Mouse (Mus musculus): Measurements from ENCODE around the gene Timm13. TPM values are rescaled to one million over a fixed set of nuclear protein-coding genes. Genes with fewer than 3 reads are reported as not detected.

Gene Timm13
- polyA plus RNA-seq, 1 experiment from 2014 or later = 434 TPM

GRCm38 (mm10) chr10:80934136-80934985 is 33.6 kb upstream of the Timm13 start:
- no peak for TF ChIP-seq CTCF (IDR thresholded peaks at IDR 0.05; ENCODE audit: low read depth)
- ATAC-seq (replicated peaks; ENCODE audit: low FRiP score, low read depth) (no peak), DNase-seq (ENCODE audit: low spot score) (no peak)
- WGBS = 50% methylated on average over 14 of the region's 14 CpGs
- no peak overlapping the region for H3K9ac ChIP-seq (ENCODE audit: low read depth, low read length)
- peaks cover 12% of the 10 kb centered on the region for H3K27me3 ChIP-seq (ENCODE audit: insufficient read depth, low read length)
- no peaks in the 10 kb centered on the region for H3K9me3 ChIP-seq (replicated peaks; ENCODE audit: low read length)
- H3K4me1 ChIP-seq (replicated peaks; ENCODE audit: insufficient read depth, low read length) = peaks cover 67% of the 10 kb centered on the region
- no peak overlapping the region for H3K4me2 ChIP-seq (ENCODE audit: low read length)
- H3K4me3 ChIP-seq (replicated peaks; ENCODE audit: low read depth, low read length) = no peak overlapping the region
- no peaks in the 10 kb centered on the region for H3K36me3 ChIP-seq (ENCODE audit: insufficient read depth, low read length)
- no peak overlapping the region for H3K27ac ChIP-seq

- Histone ChIP-seq H3K27ac (no peak overlapping the region), H3K9ac (ENCODE audit: low read depth, low read length) (no peak overlapping the region)
- WGBS = 3% methylated on average over 21 of the region's 21 CpGs
These were observed 32.7 kb upstream of the Timm13 start for GRCm38 (mm10) chr10:80933421-80933979.

GRCm38 (mm10) chr10:80932700-80933420 is 32.1 kb upstream of the Timm13 start:
- peaks cover 54% of the 10 kb centered on the region for H3K4me1 ChIP-seq (replicated peaks; ENCODE audit: insufficient read depth, low read length)
- DNase-seq (ENCODE audit: low spot score) = no peak
- no peaks in the 10 kb centered on the region for H3K9me3 ChIP-seq (replicated peaks; ENCODE audit: low read length)
- peak overlapping the region; percentile 24 for H3K4me3 ChIP-seq (replicated peaks; ENCODE audit: low read depth, low read length)
- H3K36me3 ChIP-seq (ENCODE audit: insufficient read depth, low read length) = no peaks in the 10 kb centered on the region
- 5% methylated on average over 17 of the region's 17 CpGs for WGBS
- peak overlapping the region; percentile 41; the same call in 1 of the 2 replicates for H3K9ac ChIP-seq (ENCODE audit: low read depth, low read length)
- ATAC-seq (replicated peaks; ENCODE audit: low FRiP score, low read depth) = no peak
- H3K4me2 ChIP-seq (ENCODE audit: low read length) = peak overlapping the region; percentile 94
- no peak for TF ChIP-seq CTCF (IDR thresholded peaks at IDR 0.05; ENCODE audit: low read depth)
- no peak overlapping the region for H3K27ac ChIP-seq
- peaks cover 12% of the 10 kb centered on the region for H3K27me3 ChIP-seq (ENCODE audit: insufficient read depth, low read length)

More at GRCm38 (mm10) chr10:80933421-80933979, 32.7 kb upstream of the Timm13 start:
- peaks cover 58% of the 10 kb centered on the region for H3K4me1 ChIP-seq (replicated peaks; ENCODE audit: insufficient read depth, low read length)
- H3K9me3 ChIP-seq (replicated peaks; ENCODE audit: low read length) = no peaks in the 10 kb centered on the region
- DNase-seq (ENCODE audit: low spot score) (no peak), ATAC-seq (replicated peaks; ENCODE audit: low FRiP score, low read depth) (no peak)
- peak overlapping the region; percentile 94 for H3K4me2 ChIP-seq (ENCODE audit: low read length)
- no peak for TF ChIP-seq CTCF (IDR thresholded peaks at IDR 0.05; ENCODE audit: low read depth)
- H3K36me3 ChIP-seq (ENCODE audit: insufficient read depth, low read length) = no peaks in the 10 kb centered on the region
- H3K27me3 ChIP-seq (ENCODE audit: insufficient read depth, low read length) = peaks cover 12% of the 10 kb centered on the region
- H3K4me3 ChIP-seq (replicated peaks; ENCODE audit: low read depth, low read length) = peak overlapping the region; percentile 10; the same call in 1 of the 2 replicates

GRCm38 (mm10) chr10:80932206-80932605 is 31.4 kb upstream of the Timm13 start:
- Histone ChIP-seq H3K4me1 (replicated peaks; ENCODE audit: insufficient read depth, low read length) (peaks cover 47% of the 10 kb centered on the region), H3K9ac (ENCODE audit: low read depth, low read length) (peak overlapping the region; percentile 41; the same call in 1 of the 2 replicates), H3K4me2 (ENCODE audit: low read length) (peak overlapping the region; percentile 94), H3K36me3 (ENCODE audit: insufficient read depth, low read length) (no peaks in the 10 kb centered on the region), H3K4me3 (replicated peaks; ENCODE audit: low read depth, low read length) (peak overlapping the region; percentile 24), H3K27me3 (ENCODE audit: insufficient read depth, low read length) (peaks cover 12% of the 10 kb centered on the region), H3K27ac (no peak overlapping the region), H3K9me3 (replicated peaks; ENCODE audit: low read length) (no peaks in the 10 kb centered on the region)
- WGBS = 3% methylated on average over 20 of the region's 20 CpGs
- ATAC-seq (replicated peaks; ENCODE audit: low FRiP score, low read depth) (no peak), DNase-seq (ENCODE audit: low spot score) (no peak)
- no peak for TF ChIP-seq CTCF (IDR thresholded peaks at IDR 0.05; ENCODE audit: low read depth)

- Histone ChIP-seq H3K27ac (no peak overlapping the region), H3K4me1 (replicated peaks; ENCODE audit: insufficient read depth, low read length) (peaks cover 42% of the 10 kb centered on the region), H3K27me3 (ENCODE audit: insufficient read depth, low read length) (peaks cover 12% of the 10 kb centered on the region), H3K4me3 (replicated peaks; ENCODE audit: low read depth, low read length) (peak overlapping the region; percentile 72), H3K9ac (ENCODE audit: low read depth, low read length) (no peak overlapping the region), H3K36me3 (ENCODE audit: insufficient read depth, low read length) (no peaks in the 10 kb centered on the region), H3K4me2 (ENCODE audit: low read length) (peak overlapping the region; percentile 94), H3K9me3 (replicated peaks; ENCODE audit: low read length) (no peaks in the 10 kb centered on the region)
- WGBS = 5% methylated on average over 26 of the region's 26 CpGs
- no peak for ATAC-seq (replicated peaks; ENCODE audit: low FRiP score, low read depth)
- TF ChIP-seq CTCF (IDR thresholded peaks at IDR 0.05; ENCODE audit: low read depth) = no peak
- no peak for DNase-seq (ENCODE audit: low spot score)
These were observed 30.9 kb upstream of the Timm13 start for GRCm38 (mm10) chr10:80931695-80932094.

GRCm38 (mm10) chr10:80931153-80931671 is 30.4 kb upstream of the Timm13 start:
- Histone ChIP-seq H3K9ac (ENCODE audit: low read depth, low read length) (peak overlapping the region; percentile 74), H3K27ac (no peak overlapping the region; the same call in 1 of the 2 replicates), H3K27me3 (ENCODE audit: insufficient read depth, low read length) (peaks cover 12% of the 10 kb centered on the region), H3K36me3 (ENCODE audit: insufficient read depth, low read length) (no peaks in the 10 kb centered on the region), H3K4me1 (replicated peaks; ENCODE audit: insufficient read depth, low read length) (peaks cover 38% of the 10 kb centered on the region), H3K9me3 (replicated peaks; ENCODE audit: low read length) (no peaks in the 10 kb centered on the region), H3K4me3 (replicated peaks; ENCODE audit: low read depth, low read length) (peak overlapping the region; percentile 72), H3K4me2 (ENCODE audit: low read length) (peak overlapping the region; percentile 94)
- 7% methylated on average over 14 of the region's 14 CpGs for WGBS
- no peak for TF ChIP-seq CTCF (IDR thresholded peaks at IDR 0.05; ENCODE audit: low read depth)
- no peak for DNase-seq (ENCODE audit: low spot score)
- no peak for ATAC-seq (replicated peaks; ENCODE audit: low FRiP score, low read depth)
